Mouse (Mus musculus): ENCODE data around the gene Clip4. TPM values are rescaled to one million over a fixed set of nuclear protein-coding genes. Genes with fewer than 3 reads are reported as not detected.

Gene Clip4
- polyA plus RNA-seq, 1 experiment from 2014 or later: 15.3 TPM

- H3K4me1 ChIP-seq: no peaks in the 10 kb centered on the region
- whole genome bisulfite sequencing: 81% methylated on average over 4 of the region's 4 CpGs
- no peak overlapping the region for H3K4me3 ChIP-seq
- no peak for ATAC-seq (ENCODE audit: insufficient number of reproducible peaks, low FRiP score, low TSS enrichment, low read depth)
- H3K36me3 ChIP-seq: no peaks in the 10 kb centered on the region; the same call in 1 of the 2 replicates
- H3K27me3 ChIP-seq: no peaks in the 10 kb centered on the region
- no peaks in the 10 kb centered on the region for H3K9me3 ChIP-seq
- no peak overlapping the region for H3K9ac ChIP-seq
- no peak overlapping the region for H3K27ac ChIP-seq
- H3K4me2 ChIP-seq: no peak overlapping the region
Measured at GRCm38 (mm10) chr17:71862895-71863294, 94.6 kb downstream of the Clip4 start.

- H3K4me3 ChIP-seq: no peak overlapping the region
- H3K4me1 ChIP-seq: 0 out of 2 replicates have a peak, but pooled peaks cover 2% of the 10 kb centered on the region
- no peaks in the 10 kb centered on the region for H3K9me3 ChIP-seq
- H3K4me2 ChIP-seq: no peak overlapping the region
- ATAC-seq (ENCODE audit: insufficient number of reproducible peaks, low FRiP score, low TSS enrichment, low read depth): no peak
- H3K27me3 ChIP-seq: no peaks in the 10 kb centered on the region
- H3K36me3 ChIP-seq: no peaks in the 10 kb centered on the region; the same call in 1 of the 2 replicates
- no peak overlapping the region for H3K27ac ChIP-seq
- H3K9ac ChIP-seq: no peak overlapping the region
- WGBS: 84% methylated on average over 8 of the region's 8 CpGs
Measured at GRCm38 (mm10) chr17:71864039-71864438, 95.8 kb downstream of the Clip4 start.

GRCm38 (mm10) chr17:71865437-71865836 lies 97.2 kb downstream of the Clip4 start:
- Histone ChIP-seq H3K4me3 (no peak overlapping the region), H3K27me3 (peaks cover 7% of the 10 kb centered on the region; the same call in 1 of the 2 replicates), H3K4me1 (peaks cover 9% of the 10 kb centered on the region; the same call in 1 of the 2 replicates), H3K9ac (no peak overlapping the region), H3K36me3 (no peaks in the 10 kb centered on the region), H3K4me2 (no peak overlapping the region), H3K27ac (no peak overlapping the region), H3K9me3 (no peaks in the 10 kb centered on the region)
- 61% methylated on average over 5 of the region's 5 CpGs for WGBS
- ATAC-seq (ENCODE audit: insufficient number of reproducible peaks, low FRiP score, low TSS enrichment, low read depth): no peak

GRCm38 (mm10) chr17:71867892-71868291 lies 99.6 kb downstream of the Clip4 start:
- no peak overlapping the region for H3K9ac ChIP-seq
- 61% methylated on average over 2 of the region's 2 CpGs for WGBS
- peaks cover 7% of the 10 kb centered on the region; the same call in 1 of the 2 replicates for H3K27me3 ChIP-seq
- H3K9me3 ChIP-seq: no peaks in the 10 kb centered on the region
- ATAC-seq (ENCODE audit: insufficient number of reproducible peaks, low FRiP score, low TSS enrichment, low read depth): no peak
- H3K4me3 ChIP-seq: no peak overlapping the region
- no peak overlapping the region for H3K27ac ChIP-seq
- H3K36me3 ChIP-seq: no peaks in the 10 kb centered on the region
- peaks cover 9% of the 10 kb centered on the region; the same call in 1 of the 2 replicates for H3K4me1 ChIP-seq
- H3K4me2 ChIP-seq: no peak overlapping the region

- ATAC-seq (ENCODE audit: insufficient number of reproducible peaks, low FRiP score, low TSS enrichment, low read depth): no peak
- H3K9ac ChIP-seq: no peak overlapping the region
- H3K36me3 ChIP-seq: no peaks in the 10 kb centered on the region
- H3K27ac ChIP-seq: no peak overlapping the region
- 77% methylated on average over 12 of the region's 12 CpGs for WGBS
- no peak overlapping the region for H3K4me2 ChIP-seq
- no peak overlapping the region for H3K4me3 ChIP-seq
- H3K9me3 ChIP-seq: no peaks in the 10 kb centered on the region
- H3K27me3 ChIP-seq: peaks cover 7% of the 10 kb centered on the region; the same call in 1 of the 2 replicates
- peaks cover 9% of the 10 kb centered on the region; the same call in 1 of the 2 replicates for H3K4me1 ChIP-seq
Measured at GRCm38 (mm10) chr17:71868828-71869227, 100.6 kb downstream of the Clip4 start.

GRCm38 (mm10) chr17:71869372-71870231 lies 101.3 kb downstream of the Clip4 start:
- 6% methylated on average over 60 of the region's 60 CpGs for WGBS
- peak overlapping the region; percentile 40 for H3K9ac ChIP-seq
- H3K9me3 ChIP-seq: no peaks in the 10 kb centered on the region
- H3K27ac ChIP-seq: no peak overlapping the region
- peaks cover 9% of the 10 kb centered on the region; the same call in 1 of the 2 replicates for H3K4me1 ChIP-seq
- H3K27me3 ChIP-seq: peaks cover 7% of the 10 kb centered on the region; the same call in 1 of the 2 replicates
- no peaks in the 10 kb centered on the region for H3K36me3 ChIP-seq
- peak overlapping the region; percentile 51 for H3K4me3 ChIP-seq
- H3K4me2 ChIP-seq: peak overlapping the region; percentile 93
- 0 out of 2 replicates have a peak, but pooled peaks have one; percentile 68 for ATAC-seq (ENCODE audit: insufficient number of reproducible peaks, low FRiP score, low TSS enrichment, low read depth)

GRCm38 (mm10) chr17:71870232-71870621 lies 102.0 kb downstream of the Clip4 start:
- H3K36me3 ChIP-seq: no peaks in the 10 kb centered on the region
- no peak for ATAC-seq (ENCODE audit: insufficient number of reproducible peaks, low FRiP score, low TSS enrichment, low read depth)
- peaks cover 9% of the 10 kb centered on the region; the same call in 1 of the 2 replicates for H3K4me1 ChIP-seq
- 78% methylated on average over 8 of the region's 8 CpGs for WGBS
- H3K9ac ChIP-seq: no peak overlapping the region
- H3K4me3 ChIP-seq: no peak overlapping the region
- no peaks in the 10 kb centered on the region for H3K9me3 ChIP-seq
- H3K4me2 ChIP-seq: no peak overlapping the region
- H3K27me3 ChIP-seq: peaks cover 7% of the 10 kb centered on the region; the same call in 1 of the 2 replicates
- no peak overlapping the region for H3K27ac ChIP-seq

- H3K4me3 ChIP-seq: no peak overlapping the region
- H3K9me3 ChIP-seq: no peaks in the 10 kb centered on the region
- H3K27me3 ChIP-seq: peaks cover 7% of the 10 kb centered on the region; the same call in 1 of the 2 replicates
- H3K9ac ChIP-seq: no peak overlapping the region
- H3K4me1 ChIP-seq: peaks cover 9% of the 10 kb centered on the region; the same call in 1 of the 2 replicates
- 73% methylated on average over 1 of the region's 1 CpGs for WGBS
- no peaks in the 10 kb centered on the region for H3K36me3 ChIP-seq
- no peak for ATAC-seq (ENCODE audit: insufficient number of reproducible peaks, low FRiP score, low TSS enrichment, low read depth)
- H3K4me2 ChIP-seq: no peak overlapping the region
- H3K27ac ChIP-seq: no peak overlapping the region
Measured at GRCm38 (mm10) chr17:71870641-71871040, 102.4 kb downstream of the Clip4 start.

- 79% methylated on average over 7 of the region's 7 CpGs for WGBS
- no peak for ATAC-seq (ENCODE audit: insufficient number of reproducible peaks, low FRiP score, low TSS enrichment, low read depth)
- no peak overlapping the region for H3K9ac ChIP-seq
Measured at GRCm38 (mm10) chr17:71871981-71872380, 103.7 kb downstream of the Clip4 start.

GRCm38 (mm10) chr17:71872976-71873375 lies 104.7 kb downstream of the Clip4 start:
- WGBS: 60% methylated on average over 5 of the region's 5 CpGs
- no peak for ATAC-seq (ENCODE audit: insufficient number of reproducible peaks, low FRiP score, low TSS enrichment, low read depth)
- Histone ChIP-seq H3K4me2 (no peak overlapping the region), H3K4me3 (no peak overlapping the region), H3K27ac (no peak overlapping the region), H3K9me3 (no peaks in the 10 kb centered on the region), H3K27me3 (peaks cover 7% of the 10 kb centered on the region; the same call in 1 of the 2 replicates), H3K36me3 (no peaks in the 10 kb centered on the region), H3K4me1 (peaks cover 9% of the 10 kb centered on the region; the same call in 1 of the 2 replicates), H3K9ac (no peak overlapping the region)

More at GRCm38 (mm10) chr17:71871981-71872380, 103.7 kb downstream of the Clip4 start:
- H3K27ac ChIP-seq: no peak overlapping the region
- H3K4me2 ChIP-seq: no peak overlapping the region
- H3K4me3 ChIP-seq: no peak overlapping the region
- H3K36me3 ChIP-seq: no peaks in the 10 kb centered on the region
- no peaks in the 10 kb centered on the region for H3K9me3 ChIP-seq
- peaks cover 7% of the 10 kb centered on the region; the same call in 1 of the 2 replicates for H3K27me3 ChIP-seq
- H3K4me1 ChIP-seq: peaks cover 9% of the 10 kb centered on the region; the same call in 1 of the 2 replicates

- no peak overlapping the region for H3K9ac ChIP-seq
- no peaks in the 10 kb centered on the region for H3K36me3 ChIP-seq
- no peak overlapping the region for H3K4me3 ChIP-seq
- H3K27me3 ChIP-seq: peaks cover 7% of the 10 kb centered on the region; the same call in 1 of the 2 replicates
- ATAC-seq (ENCODE audit: insufficient number of reproducible peaks, low FRiP score, low TSS enrichment, low read depth): no peak
- no peak overlapping the region for H3K4me2 ChIP-seq
- H3K9me3 ChIP-seq: no peaks in the 10 kb centered on the region
- no peak overlapping the region for H3K27ac ChIP-seq
- H3K4me1 ChIP-seq: peaks cover 7% of the 10 kb centered on the region; the same call in 1 of the 2 replicates
- WGBS: 45% methylated on average over 6 of the region's 6 CpGs
Measured at GRCm38 (mm10) chr17:71874077-71874476, 105.8 kb downstream of the Clip4 start.

GRCm38 (mm10) chr17:71874795-71875194 lies 106.5 kb downstream of the Clip4 start:
- Histone ChIP-seq H3K4me3 (no peak overlapping the region), H3K9ac (no peak overlapping the region), H3K27me3 (0 out of 2 replicates have a peak, but pooled peaks cover 1% of the 10 kb centered on the region), H3K27ac (no peak overlapping the region), H3K36me3 (no peaks in the 10 kb centered on the region), H3K9me3 (no peaks in the 10 kb centered on the region), H3K4me1 (peaks cover 1% of the 10 kb centered on the region; the same call in 1 of the 2 replicates), H3K4me2 (no peak overlapping the region)
- WGBS: 82% methylated on average over 9 of the region's 9 CpGs
- ATAC-seq (ENCODE audit: insufficient number of reproducible peaks, low FRiP score, low TSS enrichment, low read depth): no peak

All from limb, embryonic 15.5 days (tissue).